Mouse (Mus musculus): Measurements from ENCODE around the gene Ldb1. TPM values are rescaled to one million over a fixed set of nuclear protein-coding genes. Genes with fewer than 3 reads are reported as not detected.

Ldb1 gene
- polyA plus RNA-seq (2015; fragmentation: Nextera tagmentation; extraction: Ambion mirVana), result 122 and 129 TPM in 2 replicates

DNA sequence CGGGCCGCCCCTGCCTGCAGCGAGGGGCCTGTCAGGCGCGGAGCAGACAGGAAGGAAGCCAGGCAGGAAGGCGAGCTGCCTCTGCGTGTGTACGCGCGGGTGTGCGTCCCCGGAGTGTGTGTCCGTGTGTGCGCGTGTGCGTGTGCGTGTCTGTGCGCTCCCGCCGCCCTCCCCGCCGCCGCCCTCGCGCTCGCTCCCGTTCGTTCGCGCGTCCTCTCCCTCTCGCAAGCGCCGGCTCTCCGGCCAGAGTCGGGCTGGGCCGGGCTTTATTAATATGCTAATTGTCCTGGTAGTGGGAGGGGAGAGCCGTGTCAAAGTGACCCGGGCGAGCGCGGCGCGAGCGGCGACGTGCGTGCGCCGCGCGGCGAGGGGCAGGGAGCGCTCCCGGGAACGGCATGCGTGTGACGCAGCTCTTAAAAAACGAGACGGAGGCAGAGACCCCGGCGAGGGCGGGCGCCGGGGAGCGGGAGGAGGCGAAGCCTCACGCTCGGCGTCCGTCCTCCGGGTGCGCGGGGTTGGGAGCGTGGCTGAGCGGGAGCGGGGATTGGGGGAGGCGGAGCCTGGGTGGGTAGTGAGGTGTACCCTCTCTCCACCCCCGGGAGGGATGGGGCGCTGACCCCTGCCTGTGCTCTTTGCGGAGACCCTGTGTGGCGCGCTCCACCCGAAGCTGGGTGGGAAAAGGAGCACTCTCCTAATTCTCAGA is at the start of gene Ldb1:
Gene Ldb1 (minus strand): TSS at position 222 of the 703 bp plus-strand sequence.
- Histone ChIP-seq H3K36me3 (replicated peaks) (no peaks in the 10 kb centered on the region), H3K4me2 (peak within 1 kb of the TSS; percentile 93), H3K27me3 (replicated peaks) (no peaks in the 10 kb centered on the region), H3K9me3 (no peaks in the 10 kb centered on the region), H3K4me3 (peak within 1 kb of the TSS; percentile 95), H3K9ac (peak within 1 kb of the TSS; percentile 94), H3K4me1 (peaks cover 56% of the 10 kb centered on the region), H3K27ac (peak within 1 kb of the TSS; percentile 98)
- under 1% methylated on average over 76 of the region's 84 CpGs for WGBS
- peak; percentile 77 for ATAC-seq (replicated peaks)

DNA sequence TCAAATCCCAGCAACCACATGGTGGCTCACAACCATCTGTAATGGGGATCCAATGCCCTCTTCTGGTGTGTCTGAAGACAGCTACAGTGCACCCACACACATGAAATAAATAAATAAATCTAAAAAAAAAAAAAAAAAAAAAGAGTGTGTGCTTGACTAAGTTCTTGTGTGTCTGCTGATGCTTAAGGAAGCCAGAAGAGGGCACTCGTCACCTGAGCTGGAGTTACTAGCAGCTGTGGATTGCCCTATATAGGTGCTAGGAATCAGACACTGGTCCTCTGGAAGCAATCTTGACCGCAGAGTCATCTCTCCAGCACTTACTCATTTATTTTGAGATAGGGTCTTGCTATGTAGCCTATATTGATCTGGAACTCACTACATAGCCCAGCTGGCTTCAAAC is 49.1 kb upstream of the Ldb1 start:
- H3K4me3 ChIP-seq, result no peak overlapping the region
- H3K27ac ChIP-seq, result no peak overlapping the region
- no peak overlapping the region for H3K9ac ChIP-seq
- H3K27me3 ChIP-seq (replicated peaks), result no peaks in the 10 kb centered on the region
- WGBS, result 91% methylated on average over 2 of the region's 2 CpGs
- no peak overlapping the region for H3K4me2 ChIP-seq
- H3K4me1 ChIP-seq, result no peaks in the 10 kb centered on the region
- no peaks in the 10 kb centered on the region for H3K9me3 ChIP-seq
- no peaks in the 10 kb centered on the region for H3K36me3 ChIP-seq (replicated peaks)
- ATAC-seq (replicated peaks), result no peak

DNA sequence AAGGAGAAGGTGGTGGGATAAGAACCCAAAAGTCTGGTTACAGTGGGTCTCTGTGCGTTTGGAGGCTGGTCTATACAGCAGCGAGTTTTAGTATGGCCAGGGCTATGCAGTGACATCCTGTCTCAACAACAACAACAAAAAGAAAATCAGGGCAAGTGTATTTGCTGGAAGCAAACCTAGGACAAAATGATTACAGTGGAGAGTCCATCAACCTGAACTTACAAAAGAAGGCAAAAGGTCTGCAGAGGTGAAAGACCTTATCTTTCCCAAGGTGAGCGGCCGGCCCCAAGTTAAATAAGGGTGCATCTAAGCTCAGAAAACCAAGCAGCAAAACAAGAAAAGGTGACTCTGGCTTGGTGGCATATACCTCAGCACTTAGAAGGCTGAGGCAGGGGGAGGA is 46.6 kb upstream of the Ldb1 start:
- Histone ChIP-seq H3K4me1 (no peaks in the 10 kb centered on the region), H3K27ac (no peak overlapping the region), H3K36me3 (replicated peaks) (no peaks in the 10 kb centered on the region), H3K4me3 (no peak overlapping the region), H3K9ac (no peak overlapping the region), H3K4me2 (no peak overlapping the region), H3K9me3 (no peaks in the 10 kb centered on the region), H3K27me3 (replicated peaks) (no peaks in the 10 kb centered on the region)
- 87% methylated on average over 4 of the region's 4 CpGs for WGBS
- no peak for ATAC-seq (replicated peaks)

DNA sequence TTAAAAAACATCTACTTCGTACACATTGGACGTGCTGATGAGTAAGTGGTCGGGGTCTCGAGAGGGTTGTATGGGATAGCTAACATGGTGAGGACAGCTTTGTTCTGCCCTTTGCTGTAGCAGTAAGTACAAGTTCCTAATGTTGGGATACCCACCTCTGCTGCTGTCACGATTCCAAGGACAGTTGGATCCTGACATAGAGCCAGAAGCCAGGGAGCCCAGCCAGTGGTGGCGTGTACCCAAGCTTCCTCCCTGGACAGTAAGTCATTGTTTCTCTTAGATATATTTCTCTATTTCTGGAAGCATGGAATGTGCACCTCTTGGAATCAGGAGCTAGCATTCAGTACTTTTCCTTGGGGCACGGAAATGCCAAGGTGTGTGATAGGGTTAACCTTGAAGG is 42.9 kb upstream of the Ldb1 start:
- Histone ChIP-seq H3K36me3 (replicated peaks) (peaks cover 18% of the 10 kb centered on the region), H3K9me3 (no peaks in the 10 kb centered on the region), H3K4me2 (no peak overlapping the region), H3K4me1 (no peaks in the 10 kb centered on the region), H3K27ac (no peak overlapping the region), H3K9ac (no peak overlapping the region), H3K27me3 (replicated peaks) (no peaks in the 10 kb centered on the region), H3K4me3 (no peak overlapping the region)
- ATAC-seq (replicated peaks), result no peak
- 81% methylated on average over 7 of the region's 7 CpGs for WGBS

DNA sequence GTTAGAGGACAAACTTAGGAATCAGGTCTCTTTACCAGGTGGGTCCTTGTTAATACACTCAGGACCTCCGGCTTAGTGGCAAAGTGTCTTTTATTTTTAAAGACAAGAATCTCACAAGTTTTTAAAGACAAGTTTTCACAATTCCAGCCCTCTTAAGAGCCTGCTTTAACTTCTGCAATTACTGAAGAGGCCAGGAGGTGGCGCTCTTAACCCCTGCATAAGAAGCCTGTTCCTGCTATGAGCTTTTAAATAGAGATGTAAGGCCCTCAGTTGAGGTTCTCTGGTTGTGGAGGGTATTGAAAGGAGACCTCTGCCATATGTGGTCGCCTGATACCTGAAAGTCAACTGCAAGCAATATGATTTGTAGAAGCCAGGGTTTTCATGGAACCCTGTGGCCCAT is 41.3 kb upstream of the Ldb1 start:
- H3K4me1 ChIP-seq, result no peaks in the 10 kb centered on the region
- H3K4me2 ChIP-seq, result no peak overlapping the region
- 51% methylated on average over 3 of the region's 3 CpGs for WGBS
- no peaks in the 10 kb centered on the region for H3K9me3 ChIP-seq
- H3K27ac ChIP-seq, result no peak overlapping the region
- H3K27me3 ChIP-seq (replicated peaks), result no peaks in the 10 kb centered on the region
- ATAC-seq (replicated peaks), result no peak
- H3K36me3 ChIP-seq (replicated peaks), result peaks cover 33% of the 10 kb centered on the region
- no peak overlapping the region for H3K9ac ChIP-seq
- no peak overlapping the region for H3K4me3 ChIP-seq

DNA sequence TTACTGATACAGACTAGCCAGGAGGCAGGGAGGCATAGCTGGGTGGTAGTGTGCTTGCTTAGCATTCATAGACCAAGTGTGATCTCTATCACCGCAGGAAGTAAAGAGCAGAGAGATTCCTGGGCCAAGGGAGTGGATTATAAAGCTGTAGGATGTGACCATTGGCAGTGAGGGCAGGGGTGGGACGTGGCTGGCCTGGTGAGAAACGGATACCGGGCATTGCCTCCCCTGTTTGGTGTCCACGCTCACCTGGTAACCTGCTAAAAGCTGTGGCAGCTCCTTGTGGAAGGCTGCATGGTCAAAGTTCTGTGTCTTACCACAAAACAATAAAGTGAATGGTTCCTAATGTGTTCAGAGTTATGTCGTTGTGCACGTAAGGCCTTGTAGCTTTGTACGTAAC is 40.2 kb upstream of the Ldb1 start:
- Histone ChIP-seq H3K4me1 (no peaks in the 10 kb centered on the region), H3K27me3 (replicated peaks) (no peaks in the 10 kb centered on the region), H3K9me3 (no peaks in the 10 kb centered on the region), H3K36me3 (replicated peaks) (peaks cover 40% of the 10 kb centered on the region), H3K4me2 (no peak overlapping the region), H3K9ac (no peak overlapping the region), H3K27ac (no peak overlapping the region), H3K4me3 (no peak overlapping the region)
- WGBS, result 96% methylated on average over 8 of the region's 8 CpGs
- ATAC-seq (replicated peaks), result no peak

DNA sequence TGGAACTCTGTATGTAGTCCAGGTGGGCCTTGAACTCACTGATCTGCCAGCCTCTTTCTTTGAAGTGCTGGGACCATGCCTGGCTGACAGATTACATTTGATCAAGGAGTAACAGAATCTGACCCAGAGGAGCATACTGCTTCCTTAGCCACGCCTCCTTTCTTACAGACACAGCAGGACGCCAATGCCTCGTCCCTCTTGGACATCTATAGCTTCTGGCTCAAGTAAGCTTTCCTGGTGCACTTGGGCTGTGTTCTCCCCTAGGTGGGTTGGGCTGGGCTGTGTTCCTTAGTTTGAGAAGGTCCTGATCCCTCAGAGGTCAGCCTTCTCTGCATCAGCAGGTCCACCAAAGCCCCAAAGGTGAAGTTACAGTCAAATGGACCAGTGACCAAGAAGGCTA is 33.5 kb upstream of the Ldb1 start:
- H3K4me2 ChIP-seq, result no peak overlapping the region
- no peaks in the 10 kb centered on the region for H3K27me3 ChIP-seq (replicated peaks)
- H3K27ac ChIP-seq, result no peak overlapping the region
- 52% methylated on average over 3 of the region's 3 CpGs for WGBS
- H3K36me3 ChIP-seq (replicated peaks), result peaks cover 37% of the 10 kb centered on the region
- ATAC-seq (replicated peaks), result no peak
- H3K9ac ChIP-seq, result no peak overlapping the region
- peaks cover 21% of the 10 kb centered on the region for H3K4me1 ChIP-seq
- H3K4me3 ChIP-seq, result no peak overlapping the region
- H3K9me3 ChIP-seq, result no peaks in the 10 kb centered on the region

DNA sequence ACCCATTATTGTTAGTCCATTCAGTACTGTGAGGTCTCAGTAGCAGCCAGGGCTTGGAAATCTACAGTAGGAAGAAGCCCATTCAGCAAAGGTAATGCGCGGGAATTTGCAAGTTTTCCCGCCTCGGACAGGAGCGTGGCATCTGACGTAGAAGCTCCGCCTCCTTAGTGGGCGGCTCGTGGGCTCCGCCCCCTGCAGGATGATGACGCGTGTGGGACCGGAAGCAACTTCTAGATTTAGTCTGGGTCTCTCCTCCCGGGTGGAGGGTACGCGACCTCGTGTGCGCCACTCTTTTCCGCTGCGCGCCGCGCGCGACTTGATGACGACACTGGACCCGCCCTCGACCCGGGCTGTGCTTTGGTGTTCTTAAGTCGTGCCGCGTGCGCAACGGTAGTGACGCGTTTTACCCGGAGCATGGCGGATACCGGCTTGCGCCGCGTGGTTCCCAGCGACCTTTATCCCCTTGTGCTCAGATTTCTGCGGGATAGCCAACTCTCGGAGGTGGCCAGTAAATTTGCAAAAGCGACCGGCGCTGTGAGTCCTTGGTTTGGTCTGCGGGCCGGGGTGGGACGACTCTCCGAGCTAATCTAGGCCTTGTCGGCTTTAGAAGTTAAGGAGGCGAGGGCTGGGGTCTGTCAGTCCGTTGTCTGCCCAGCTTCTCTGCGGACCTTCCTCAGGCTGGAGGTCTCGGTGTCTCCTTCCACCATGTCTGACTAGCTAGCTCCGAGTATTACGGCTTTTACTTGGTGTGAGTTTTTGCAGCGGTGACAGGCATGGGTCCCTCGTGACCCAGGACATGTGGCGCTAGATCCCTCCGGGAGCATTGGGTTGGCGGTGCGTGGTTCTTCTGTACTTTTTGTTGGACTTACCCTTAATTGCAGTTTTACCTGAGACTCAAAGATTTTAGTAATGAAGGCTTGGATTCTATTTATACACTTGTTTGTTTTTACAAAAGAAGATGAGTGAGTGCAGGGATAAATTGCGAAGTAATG is 30.9 kb upstream of the Ldb1 start, which contains the start of gene Nolc1:
Gene Nolc1 (plus strand): TSS at position 248 of the 992 bp plus-strand sequence.
- H3K27me3 ChIP-seq (replicated peaks), result no peaks in the 10 kb centered on the region
- peak; percentile 97 for ATAC-seq (replicated peaks)
- H3K4me3 ChIP-seq, result peak within 1 kb of the TSS; percentile 90
- 0% methylated on average over 66 of the region's 66 CpGs for WGBS
- H3K27ac ChIP-seq, result peak within 1 kb of the TSS; percentile 77
- no peaks in the 10 kb centered on the region for H3K9me3 ChIP-seq
- H3K9ac ChIP-seq, result peak within 1 kb of the TSS; percentile 65
- peaks cover 15% of the 10 kb centered on the region for H3K36me3 ChIP-seq (replicated peaks)
- peak within 1 kb of the TSS; percentile 80 for H3K4me2 ChIP-seq
- H3K4me1 ChIP-seq, result peaks cover 21% of the 10 kb centered on the region

DNA sequence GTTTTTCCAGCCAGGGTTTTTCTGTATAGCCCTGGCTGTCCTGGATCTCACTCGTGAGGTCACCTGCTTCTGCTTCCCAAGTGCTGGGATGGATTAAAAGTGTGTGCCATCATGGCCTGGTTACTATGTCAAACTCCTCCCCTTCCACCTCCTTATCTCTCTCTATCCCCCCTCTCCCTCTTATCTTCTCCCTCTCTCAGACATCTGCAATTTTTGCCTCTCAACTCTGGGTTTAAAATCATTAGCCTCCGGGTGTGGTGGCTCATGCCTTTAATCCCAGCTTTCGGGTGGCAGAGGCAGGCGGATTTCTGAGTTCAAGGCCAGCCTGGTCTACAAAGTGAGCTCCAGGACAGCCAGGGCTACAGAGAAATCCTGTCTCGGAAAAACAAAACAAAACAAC is 29.3 kb upstream of the Ldb1 start:
- Histone ChIP-seq H3K27me3 (replicated peaks) (no peaks in the 10 kb centered on the region), H3K4me3 (no peak overlapping the region), H3K27ac (no peak overlapping the region), H3K36me3 (replicated peaks) (peaks cover 4% of the 10 kb centered on the region; the same call in 1 of the 2 replicates), H3K4me1 (peaks cover 21% of the 10 kb centered on the region), H3K9me3 (no peaks in the 10 kb centered on the region), H3K9ac (no peak overlapping the region), H3K4me2 (no peak overlapping the region)
- WGBS, result 98% methylated on average over 5 of the region's 5 CpGs
- no peak for ATAC-seq (replicated peaks)

DNA sequence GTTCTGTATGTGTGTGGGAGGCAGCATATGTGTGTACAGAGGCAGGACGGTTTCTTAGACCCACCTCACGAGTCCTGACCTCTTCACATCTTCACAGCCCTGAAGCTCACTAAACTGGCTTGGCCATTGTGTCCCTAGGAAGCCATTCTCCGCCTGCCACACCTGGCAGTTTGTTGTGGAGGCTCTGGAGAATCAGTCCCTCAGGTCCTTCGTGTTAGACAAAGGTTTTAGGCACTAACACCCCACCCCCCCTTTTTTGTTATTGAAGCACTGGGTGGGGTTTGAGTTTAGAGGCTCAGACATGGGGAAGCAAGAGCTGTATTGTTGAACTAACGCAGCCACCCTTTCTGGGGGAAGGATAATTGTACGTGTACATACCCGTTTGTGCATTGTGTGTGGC is 28.3 kb upstream of the Ldb1 start:
- 86% methylated on average over 7 of the region's 7 CpGs for WGBS
- no peaks in the 10 kb centered on the region for H3K27me3 ChIP-seq (replicated peaks)
- H3K4me3 ChIP-seq, result no peak overlapping the region
- ATAC-seq (replicated peaks), result no peak
- no peak overlapping the region for H3K4me2 ChIP-seq
- H3K27ac ChIP-seq, result no peak overlapping the region
- peaks cover 21% of the 10 kb centered on the region for H3K4me1 ChIP-seq
- H3K36me3 ChIP-seq (replicated peaks), result peaks cover 4% of the 10 kb centered on the region; the same call in 1 of the 2 replicates
- H3K9ac ChIP-seq, result no peak overlapping the region
- no peaks in the 10 kb centered on the region for H3K9me3 ChIP-seq

DNA sequence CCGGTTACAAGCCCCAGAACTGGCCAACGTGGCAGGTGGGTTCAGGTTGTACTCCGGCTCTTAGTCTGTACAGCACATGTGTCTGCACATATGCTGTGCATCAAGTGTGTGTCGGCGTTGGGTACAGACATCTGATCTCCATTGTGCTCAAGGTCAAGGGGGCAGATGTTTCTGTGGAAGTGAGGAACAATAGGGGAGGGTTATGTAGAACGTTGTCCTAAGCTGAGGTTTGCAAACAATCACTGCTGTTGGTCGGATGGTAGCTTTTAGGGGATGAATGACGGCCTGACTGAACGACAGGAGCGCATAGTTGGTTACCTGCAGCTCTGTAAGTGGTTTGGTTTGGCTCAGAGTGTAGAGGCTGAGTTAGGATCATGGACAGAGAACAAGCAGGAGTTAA is 23.0 kb upstream of the Ldb1 start:
- Histone ChIP-seq H3K4me2 (no peak overlapping the region), H3K4me3 (no peak overlapping the region), H3K4me1 (no peaks in the 10 kb centered on the region), H3K27me3 (replicated peaks) (no peaks in the 10 kb centered on the region), H3K9me3 (no peaks in the 10 kb centered on the region), H3K36me3 (replicated peaks) (peaks cover 38% of the 10 kb centered on the region), H3K9ac (no peak overlapping the region), H3K27ac (no peak overlapping the region)
- WGBS, result 83% methylated on average over 10 of the region's 10 CpGs
- no peak for ATAC-seq (replicated peaks)

DNA sequence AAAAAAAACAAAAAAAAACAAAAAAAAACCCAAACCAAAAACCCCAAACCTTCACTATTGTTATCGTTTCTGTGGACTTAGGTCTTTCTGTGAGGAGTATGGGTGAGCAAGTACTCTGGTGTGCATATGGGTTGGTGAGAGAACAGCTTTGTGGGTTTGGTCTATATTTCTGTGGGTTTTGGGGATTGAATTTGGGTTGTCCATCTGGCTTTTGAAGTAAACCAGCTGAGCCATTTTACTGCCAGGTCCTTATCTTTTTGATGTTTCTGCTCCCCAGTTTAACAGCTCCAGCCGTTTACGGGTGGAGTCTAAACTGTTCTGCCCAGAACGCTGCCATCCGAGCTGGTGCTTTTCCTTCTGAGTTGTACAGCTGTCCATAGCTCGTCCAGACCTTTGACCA is 15.8 kb upstream of the Ldb1 start:
- ATAC-seq (replicated peaks), result no peak

More for the DNA sequence above, 15.8 kb upstream of the Ldb1 start:
- H3K4me2 ChIP-seq, result no peak overlapping the region
- no peak overlapping the region for H3K9ac ChIP-seq
- no peak overlapping the region for H3K27ac ChIP-seq
- peaks cover 14% of the 10 kb centered on the region for H3K4me1 ChIP-seq
- H3K4me3 ChIP-seq, result no peak overlapping the region
- H3K27me3 ChIP-seq (replicated peaks), result no peaks in the 10 kb centered on the region
- H3K36me3 ChIP-seq (replicated peaks), result peaks cover 36% of the 10 kb centered on the region
- WGBS, result 90% methylated on average over 6 of the region's 6 CpGs
- no peaks in the 10 kb centered on the region for H3K9me3 ChIP-seq
